Mouse (Mus musculus) heart, embryonic 12.5 days (tissue): ENCODE measurements at regions not wholly inside any gene's neighbourhood (a gene's known extent, or its start where the extent isn't known, plus 50 kb on each side); places are given as distances from the start of the nearest gene placed in this dataset.
A peak's percentile ranks its signal among the peaks of the same experiment; 100 is the strongest.

Experiments
- ATAC-seq: fragments of 200-750 bp; cut with Nextera tagmentation; 2 replicates; pipeline ENCODE4 v1.8.0; 2017; ENCODE audit warnings: moderate TSS enrichment, moderate library complexity; ENCODE audit not compliant: insufficient number of reproducible peaks, low FRiP score
- H3K27ac ChIP-seq: fragments of 300-500 bp; sonication (generic); 2 replicates; pipeline ENCODE4 v1.5.1; 2016; ENCODE audit warnings: mild to moderate bottlenecking, moderate library complexity; ENCODE audit not compliant: poor library complexity, severe bottlenecking
- H3K27me3 ChIP-seq: fragments of 300-500 bp; sonication (generic); replicated peaks from 2 replicates; pipeline ENCODE4 v1.6.1; 2016; ENCODE audit warnings: mild to moderate bottlenecking, moderate library complexity
- H3K36me3 ChIP-seq: fragments of 300-500 bp; sonication (generic); 2 replicates; pipeline ENCODE4 v1.6.1; 2016; ENCODE audit warnings: mild to moderate bottlenecking, moderate library complexity
- H3K4me1 ChIP-seq: fragments of 300-500 bp; sonication (generic); replicated peaks from 2 replicates; pipeline ENCODE4 v1.6.1; 2016; ENCODE audit warnings: mild to moderate bottlenecking
- H3K4me2 ChIP-seq: fragments of 300-500 bp; sonication (generic); 2 replicates; pipeline ENCODE4 v1.6.1; 2016; ENCODE audit warnings: mild to moderate bottlenecking, moderate library complexity
- H3K4me3 ChIP-seq: fragments of 300-500 bp; sonication (generic); 2 replicates; pipeline ENCODE4 v1.5.1; 2016; ENCODE audit warnings: mild to moderate bottlenecking
- H3K9ac ChIP-seq: fragments of 300-500 bp; sonication (generic); 2 replicates; pipeline ENCODE4 v1.6.1; 2016; ENCODE audit warnings: mild to moderate bottlenecking, moderate library complexity
- H3K9me3 ChIP-seq: fragments of 300-500 bp; sonication (generic); replicated peaks from 2 replicates; pipeline ENCODE4 v1.6.1; 2016; ENCODE audit warnings: mild to moderate bottlenecking, moderate library complexity
- WGBS: fragments of 180-500 bp; shearing (Covaris S2); methylation state at CpG from one replicate; pipeline ENCODE4 v1.1.7; 2016; 5-methylcytosine and 5-hydroxymethylcytosine counted together

DNA sequence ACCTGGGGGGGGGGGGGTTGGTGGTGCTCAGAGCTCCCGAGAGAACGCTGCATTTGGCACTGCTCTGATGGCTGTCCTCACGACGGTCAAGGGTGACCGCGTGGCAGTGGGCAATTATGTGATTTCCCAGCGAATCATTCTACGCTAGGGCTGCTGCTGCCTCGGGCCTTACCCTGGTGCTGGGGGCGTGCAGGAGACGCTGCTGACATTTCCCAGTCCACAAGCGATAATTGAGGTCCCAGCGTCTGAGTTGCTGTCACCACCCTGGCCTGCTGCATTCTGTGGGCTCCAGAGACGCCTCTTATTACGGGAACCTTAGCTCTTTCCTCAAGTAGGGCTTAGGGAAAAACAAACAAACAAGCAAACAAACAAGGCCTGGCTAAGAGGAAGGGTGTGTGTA lies 52.0 kb upstream of the Nkx1-1 start:
- Histone ChIP-seq H3K9ac (no peak overlapping the region), H3K36me3 (no peaks in the 10 kb centered on the region), H3K27ac (0 out of 2 replicates have a peak overlapping the region, but pooled peaks have one; percentile 37), H3K4me3 (no peak overlapping the region), H3K4me1 (peaks cover 56% of the 10 kb centered on the region), H3K9me3 (no peaks in the 10 kb centered on the region), H3K27me3 (peaks cover 68% of the 10 kb centered on the region), H3K4me2 (peak overlapping the region; percentile 9; the same call in 1 of the 2 replicates)
- ATAC-seq: no peak
- 17% methylated on average over 15 of the region's 15 CpGs for WGBS
